Mouse (Mus musculus): ENCODE results near the gene Pou3f1. TPM values are rescaled to one million over a fixed set of nuclear protein-coding genes. Genes with fewer than 3 reads are reported as not detected.

Pou3f1 gene
- polyA plus RNA-seq, 1 experiment from 2014 or later: 0.69 TPM

DNA sequence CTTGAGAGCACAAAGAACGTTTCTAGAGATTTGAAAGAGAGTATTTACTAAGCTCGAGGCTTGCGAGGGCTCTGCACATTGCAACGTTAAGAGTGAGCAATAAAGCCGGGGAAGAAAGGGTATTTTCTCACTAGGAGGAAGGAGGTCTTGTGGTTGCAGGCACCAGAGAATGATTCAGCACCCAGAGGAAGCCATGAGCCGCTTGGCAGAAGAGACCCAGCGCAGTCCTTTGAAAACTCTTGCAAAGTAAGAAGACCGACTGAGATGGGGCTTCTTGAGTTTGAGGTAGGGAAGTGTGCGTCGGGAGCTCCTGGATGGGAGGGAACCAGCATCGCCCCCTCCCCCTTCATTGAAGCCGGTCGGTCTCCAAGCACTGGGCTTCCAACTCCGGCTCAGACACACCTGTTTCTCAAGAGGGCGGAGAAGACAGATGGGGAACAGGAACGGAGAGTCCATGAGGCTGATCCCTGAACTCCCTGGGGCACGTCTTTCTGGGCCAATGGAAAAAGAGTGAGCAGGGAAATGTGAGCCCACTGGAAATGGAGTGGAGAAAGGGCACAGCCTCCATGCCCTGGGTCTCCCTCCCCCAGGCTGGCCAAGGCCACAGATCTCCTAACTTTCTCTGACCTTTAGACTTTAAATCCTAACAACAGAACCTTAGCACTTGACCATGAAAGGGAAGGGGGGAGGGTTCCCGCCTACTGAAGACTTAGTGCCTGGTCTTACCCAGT is 39.3 kb downstream of the Pou3f1 start:
- no peak overlapping the region for H3K27ac ChIP-seq
- H3K4me3 ChIP-seq (replicated peaks): no peak overlapping the region

DNA sequence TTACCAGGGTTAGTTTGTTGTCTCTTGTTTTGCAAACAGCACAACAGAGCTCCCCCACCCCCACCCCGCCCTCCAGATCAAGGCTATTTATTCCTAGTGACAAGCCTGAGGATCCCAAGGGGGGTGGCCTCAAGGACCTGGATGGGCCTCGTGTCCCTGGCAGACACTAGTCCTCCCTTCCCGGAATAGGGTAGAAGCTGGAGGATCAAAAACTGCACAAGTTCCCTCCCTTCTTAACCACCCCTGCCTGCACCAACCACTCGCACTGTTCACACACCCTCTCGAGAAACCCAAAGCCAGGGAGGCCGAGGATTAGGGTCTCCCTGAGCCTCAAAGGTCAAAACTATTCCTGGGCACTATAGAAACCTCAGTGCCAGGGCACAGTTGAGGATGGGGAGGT is 43.2 kb downstream of the Pou3f1 start:
- H3K36me3 ChIP-seq: no peaks in the 10 kb centered on the region
- H3K9ac ChIP-seq: peak overlapping the region; percentile 91
- no peaks in the 10 kb centered on the region for H3K9me3 ChIP-seq (replicated peaks)
- H3K27me3 ChIP-seq: 0 out of 2 replicates have a peak, but pooled peaks cover 6% of the 10 kb centered on the region
- peak overlapping the region; percentile 88 for H3K27ac ChIP-seq
- no peak for ATAC-seq (replicated peaks; ENCODE audit: low FRiP score)
- WGBS: 20% methylated on average over 6 of the region's 6 CpGs
- H3K4me3 ChIP-seq (replicated peaks): peak overlapping the region; percentile 86
- H3K4me1 ChIP-seq: peaks cover 58% of the 10 kb centered on the region
- peak overlapping the region; percentile 95 for H3K4me2 ChIP-seq

More for the DNA sequence above, 39.3 kb downstream of the Pou3f1 start:
- Histone ChIP-seq H3K27me3 (0 out of 2 replicates have a peak, but pooled peaks cover 6% of the 10 kb centered on the region), H3K36me3 (0 out of 2 replicates have a peak, but pooled peaks cover 7% of the 10 kb centered on the region), H3K9me3 (replicated peaks) (no peaks in the 10 kb centered on the region), H3K4me2 (peak overlapping the region; percentile 38), H3K9ac (no peak overlapping the region), H3K4me1 (peaks cover 45% of the 10 kb centered on the region)
- no peak for ATAC-seq (replicated peaks; ENCODE audit: low FRiP score)
- 6% methylated on average over 18 of the region's 18 CpGs for WGBS

DNA sequence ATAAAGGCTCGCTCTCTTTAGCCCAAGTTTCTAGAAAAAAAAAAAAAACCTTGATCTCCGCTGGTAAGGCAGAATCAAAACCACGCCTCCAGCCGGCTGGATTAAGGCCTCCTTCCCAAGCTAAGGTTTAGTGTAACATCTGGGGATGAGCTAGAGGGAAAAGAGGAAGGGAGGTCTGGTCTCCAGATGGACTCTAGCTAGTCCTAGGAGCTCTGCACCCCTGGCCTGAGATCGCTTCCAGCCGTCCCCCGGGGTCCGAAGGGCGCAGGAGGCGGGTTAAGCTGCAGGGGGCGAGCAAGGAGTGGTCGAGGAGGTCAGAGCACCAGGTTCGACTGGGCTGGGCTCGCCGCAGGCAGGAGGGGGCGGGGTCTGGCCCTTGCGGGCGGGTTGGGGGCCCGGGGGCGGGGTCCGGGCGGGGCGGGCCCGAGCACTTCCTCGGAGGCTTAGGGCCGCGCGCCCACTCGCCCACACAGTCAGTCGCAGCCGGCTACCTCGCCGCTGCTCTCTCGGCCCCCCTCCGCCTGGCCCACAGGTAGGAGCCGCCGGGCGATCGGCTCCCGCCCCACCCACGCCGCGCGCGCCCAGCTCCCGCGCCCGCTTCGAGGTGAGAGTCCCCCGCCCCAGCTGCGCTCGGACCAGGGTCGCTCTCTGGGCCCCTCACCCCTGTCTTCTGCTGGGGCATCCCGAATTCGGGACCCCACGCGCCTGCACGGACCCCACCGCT is 43.8 kb downstream of the Pou3f1 start, which contains the start of gene Fhl3:
Gene Fhl3 (plus strand): TSS at position 454 of the 724 bp plus-strand sequence.
- Histone ChIP-seq H3K4me3 (replicated peaks) (peak within 1 kb of the TSS; percentile 86), H3K9me3 (replicated peaks) (no peaks in the 10 kb centered on the region), H3K4me1 (peaks cover 64% of the 10 kb centered on the region), H3K36me3 (no peaks in the 10 kb centered on the region), H3K27ac (peak within 1 kb of the TSS; percentile 88), H3K27me3 (0 out of 2 replicates have a peak, but pooled peaks cover 4% of the 10 kb centered on the region), H3K9ac (peak within 1 kb of the TSS; percentile 91), H3K4me2 (peak within 1 kb of the TSS; percentile 95)
- WGBS: under 1% methylated on average over 53 of the region's 59 CpGs
- peak; percentile 79 for ATAC-seq (replicated peaks; ENCODE audit: low FRiP score)

DNA sequence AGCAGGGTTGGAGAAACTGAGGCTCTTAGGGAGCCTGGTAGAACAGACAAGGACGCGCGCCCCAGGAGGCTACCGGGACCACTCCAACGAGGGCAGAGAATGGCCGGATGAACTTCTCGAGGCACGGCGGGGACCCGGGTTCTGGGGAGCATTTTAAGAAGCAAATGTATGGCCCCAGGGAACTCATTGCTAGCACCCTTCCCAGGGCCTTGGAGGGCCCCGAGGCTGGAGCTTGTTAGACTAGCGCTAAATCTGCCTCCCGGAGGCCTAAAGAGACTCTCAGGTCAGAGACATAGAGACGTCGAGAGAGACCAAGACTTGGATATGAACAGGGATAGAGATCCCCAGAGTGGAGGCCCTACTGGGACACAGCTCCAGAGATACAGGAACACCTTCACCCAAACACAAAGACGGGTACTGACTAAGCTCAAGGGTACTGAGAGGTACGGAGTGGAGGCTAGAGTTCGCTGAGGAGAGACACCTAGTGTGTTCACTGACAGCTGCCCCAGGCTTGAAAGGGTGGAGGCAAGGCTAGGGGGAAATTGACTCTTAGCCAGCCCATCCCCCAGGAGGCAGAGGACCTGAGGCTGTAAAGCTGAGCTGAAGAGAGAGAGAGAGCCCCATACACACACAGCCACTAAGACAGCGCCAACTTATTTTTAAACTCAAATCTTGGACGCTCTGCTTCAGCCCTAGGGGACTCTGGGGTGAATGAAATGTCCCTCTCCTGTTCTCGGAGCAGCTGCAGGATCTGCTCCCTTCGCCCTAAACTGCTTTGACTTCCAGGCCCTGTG is 44.6 kb downstream of the Pou3f1 start:
- WGBS: 3% methylated on average over 22 of the region's 22 CpGs
- H3K4me1 ChIP-seq: peaks cover 65% of the 10 kb centered on the region
- ATAC-seq (replicated peaks; ENCODE audit: low FRiP score): peak; percentile 20

DNA sequence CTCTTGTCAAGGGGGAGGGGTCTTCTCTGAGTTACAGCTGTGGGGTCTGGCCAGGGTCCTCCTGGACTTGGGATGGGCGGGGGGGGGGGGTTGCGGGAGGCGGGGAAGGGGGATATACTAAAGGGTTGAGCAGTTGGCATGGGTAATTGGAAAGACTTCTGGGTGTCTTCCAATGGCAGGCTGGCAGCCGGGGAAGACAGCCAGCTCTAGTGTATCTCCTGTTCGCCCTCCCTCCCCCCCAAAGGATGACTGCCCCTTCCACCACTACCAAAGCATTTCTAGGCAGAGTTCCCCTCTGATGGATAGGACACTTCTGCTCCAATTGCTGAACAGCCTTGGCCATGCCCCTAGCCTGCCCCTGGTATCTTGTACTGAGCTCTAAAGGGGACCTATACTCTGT is 45.3 kb downstream of the Pou3f1 start:
- ATAC-seq (replicated peaks; ENCODE audit: low FRiP score): no peak
- Histone ChIP-seq H3K27ac (peak overlapping the region; percentile 88), H3K36me3 (peaks cover 11% of the 10 kb centered on the region; the same call in 1 of the 2 replicates), H3K9ac (peak overlapping the region; percentile 91; the same call in 1 of the 2 replicates), H3K4me1 (peaks cover 67% of the 10 kb centered on the region), H3K27me3 (no peaks in the 10 kb centered on the region), H3K4me2 (peak overlapping the region; percentile 95), H3K9me3 (replicated peaks) (no peaks in the 10 kb centered on the region), H3K4me3 (replicated peaks) (peak overlapping the region; percentile 86)
- WGBS: 36% methylated on average over 5 of the region's 5 CpGs

More for the DNA sequence above, 44.6 kb downstream of the Pou3f1 start:
- peak overlapping the region; percentile 95 for H3K4me2 ChIP-seq
- H3K9me3 ChIP-seq (replicated peaks): no peaks in the 10 kb centered on the region
- H3K36me3 ChIP-seq: peaks cover 7% of the 10 kb centered on the region; the same call in 1 of the 2 replicates
- 0 out of 2 replicates have a peak, but pooled peaks cover 2% of the 10 kb centered on the region for H3K27me3 ChIP-seq
- peak overlapping the region; percentile 91 for H3K9ac ChIP-seq
- H3K4me3 ChIP-seq (replicated peaks): peak overlapping the region; percentile 86
- peak overlapping the region; percentile 88 for H3K27ac ChIP-seq

DNA sequence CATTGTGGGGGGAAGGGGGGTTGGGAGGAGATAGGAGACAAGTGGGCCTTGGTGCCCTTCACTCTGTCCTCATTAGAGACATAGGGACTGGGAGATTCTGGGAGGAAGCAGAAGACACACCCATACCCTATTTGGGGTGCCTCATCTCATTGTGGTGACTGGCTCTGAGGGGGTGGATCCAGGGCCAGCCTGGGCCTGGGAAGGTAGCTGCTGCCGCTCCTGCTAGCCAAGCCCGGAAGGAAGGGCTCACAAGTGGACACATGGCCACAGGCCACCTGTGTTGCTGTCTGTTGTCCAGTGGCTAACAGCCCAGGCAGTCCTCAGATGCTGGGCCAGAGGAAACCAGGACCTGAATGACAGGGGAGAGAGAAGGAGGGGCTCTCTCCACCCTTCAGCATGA is 46.8 kb downstream of the Pou3f1 start:
- H3K9ac ChIP-seq: no peak overlapping the region
- peaks cover 74% of the 10 kb centered on the region for H3K4me1 ChIP-seq
- peak overlapping the region; percentile 7; the same call in 1 of the 2 replicates for H3K4me3 ChIP-seq (replicated peaks)
- ATAC-seq (replicated peaks; ENCODE audit: low FRiP score): no peak
- no peaks in the 10 kb centered on the region for H3K9me3 ChIP-seq (replicated peaks)
- 48% methylated on average over 2 of the region's 2 CpGs for WGBS
- peak overlapping the region; percentile 95 for H3K27ac ChIP-seq
- H3K36me3 ChIP-seq: peaks cover 20% of the 10 kb centered on the region
- peak overlapping the region; percentile 48 for H3K4me2 ChIP-seq
- no peaks in the 10 kb centered on the region for H3K27me3 ChIP-seq

DNA sequence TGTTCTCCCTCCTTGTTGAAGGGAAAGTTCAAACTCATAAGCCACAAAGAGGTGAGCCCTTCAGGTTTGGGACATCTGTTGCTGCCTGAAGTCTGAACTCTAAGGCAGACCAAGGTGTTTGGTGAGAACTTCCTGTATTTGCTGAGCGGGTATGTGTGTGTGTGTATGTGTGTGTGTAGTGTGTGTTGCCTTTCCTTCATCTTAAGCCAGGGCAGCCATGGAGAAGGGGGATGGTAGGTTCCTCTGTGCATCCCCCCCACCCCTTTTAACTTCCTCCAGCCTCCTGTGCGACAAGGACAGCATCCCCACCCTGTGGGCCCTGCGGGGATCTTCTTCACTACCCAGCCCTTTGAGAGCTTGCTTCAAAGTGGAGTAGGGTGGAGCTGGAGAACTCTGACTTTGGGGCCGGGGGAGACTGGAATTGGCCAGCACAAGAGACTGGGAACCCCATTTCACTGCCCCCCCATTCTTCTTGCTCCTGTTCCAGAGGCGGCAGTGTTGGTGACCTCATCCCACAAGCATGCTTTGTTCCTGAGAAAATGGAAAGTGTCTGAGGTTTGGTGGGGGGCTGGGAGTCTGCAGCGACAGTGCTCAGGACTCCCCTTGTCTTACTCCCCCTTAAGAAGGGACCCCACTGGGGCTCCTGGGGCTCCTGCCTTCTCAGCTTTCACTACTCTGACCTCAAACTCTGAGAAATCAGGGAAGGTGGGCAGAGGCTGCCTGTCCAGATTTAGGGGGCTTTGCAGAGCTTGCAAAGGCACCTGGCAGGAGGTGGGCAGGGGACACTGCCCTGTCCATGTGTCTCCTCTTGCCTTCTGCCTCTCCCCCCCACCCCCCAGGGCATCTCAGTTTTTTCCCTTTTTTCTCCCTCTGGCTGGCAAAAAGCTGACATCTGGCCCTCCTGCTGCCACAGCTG is 47.5 kb downstream of the Pou3f1 start:
- H3K27ac ChIP-seq: peak overlapping the region; percentile 95
- peak overlapping the region; percentile 38 for H3K9ac ChIP-seq
- H3K4me1 ChIP-seq: peaks cover 81% of the 10 kb centered on the region
- peaks cover 20% of the 10 kb centered on the region for H3K36me3 ChIP-seq
- 10% methylated on average over 6 of the region's 6 CpGs for whole genome bisulfite sequencing
- H3K9me3 ChIP-seq (replicated peaks): no peaks in the 10 kb centered on the region
- H3K27me3 ChIP-seq: no peaks in the 10 kb centered on the region
- H3K4me3 ChIP-seq (replicated peaks): peak overlapping the region; percentile 12
- ATAC-seq (replicated peaks; ENCODE audit: low FRiP score): no peak
- peak overlapping the region; percentile 48 for H3K4me2 ChIP-seq

DNA sequence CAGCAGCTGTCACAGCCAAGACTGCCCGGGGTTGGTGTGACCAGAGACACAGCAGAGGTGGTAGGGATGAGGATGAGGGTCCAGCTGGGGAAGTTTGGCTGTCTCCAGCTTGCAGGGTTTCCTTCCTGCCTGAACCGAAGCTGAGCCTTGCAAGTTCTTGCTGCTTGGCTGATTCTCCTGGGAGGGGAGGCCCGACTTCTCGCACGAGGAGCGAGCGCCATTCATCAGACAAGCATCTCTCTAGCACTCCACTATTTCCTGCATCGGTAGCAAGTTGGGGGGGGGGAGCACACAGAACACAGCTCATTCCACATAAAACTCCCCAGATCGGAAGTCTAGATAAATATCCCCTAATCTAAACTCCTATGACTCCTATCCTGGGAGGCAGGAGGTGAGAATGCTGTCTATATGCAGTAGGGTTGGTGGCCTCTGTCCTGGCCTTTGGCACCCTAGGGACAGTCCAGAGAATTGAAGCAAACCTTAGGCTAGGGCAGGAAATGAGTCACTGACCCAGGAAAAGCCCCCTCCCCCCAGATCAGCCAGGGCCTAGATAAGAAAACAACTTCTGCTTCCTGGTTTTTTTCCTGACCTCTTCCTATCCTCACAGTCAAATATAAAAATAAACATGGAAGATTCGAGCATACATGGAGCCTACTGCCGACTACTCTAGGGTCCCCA is 48.3 kb downstream of the Pou3f1 start:
- Histone ChIP-seq H3K4me1 (peaks cover 84% of the 10 kb centered on the region), H3K9ac (peak overlapping the region; percentile 38), H3K27me3 (no peaks in the 10 kb centered on the region), H3K4me3 (replicated peaks) (0 out of 2 replicates have a peak overlapping the region, but pooled peaks have one; percentile 12), H3K27ac (peak overlapping the region; percentile 95), H3K36me3 (peaks cover 20% of the 10 kb centered on the region), H3K4me2 (peak overlapping the region; percentile 48), H3K9me3 (replicated peaks) (no peaks in the 10 kb centered on the region)
- peak; percentile 16; the same call in 1 of the 2 replicates for ATAC-seq (replicated peaks; ENCODE audit: low FRiP score)
- 6% methylated on average over 11 of the region's 11 CpGs for WGBS

DNA sequence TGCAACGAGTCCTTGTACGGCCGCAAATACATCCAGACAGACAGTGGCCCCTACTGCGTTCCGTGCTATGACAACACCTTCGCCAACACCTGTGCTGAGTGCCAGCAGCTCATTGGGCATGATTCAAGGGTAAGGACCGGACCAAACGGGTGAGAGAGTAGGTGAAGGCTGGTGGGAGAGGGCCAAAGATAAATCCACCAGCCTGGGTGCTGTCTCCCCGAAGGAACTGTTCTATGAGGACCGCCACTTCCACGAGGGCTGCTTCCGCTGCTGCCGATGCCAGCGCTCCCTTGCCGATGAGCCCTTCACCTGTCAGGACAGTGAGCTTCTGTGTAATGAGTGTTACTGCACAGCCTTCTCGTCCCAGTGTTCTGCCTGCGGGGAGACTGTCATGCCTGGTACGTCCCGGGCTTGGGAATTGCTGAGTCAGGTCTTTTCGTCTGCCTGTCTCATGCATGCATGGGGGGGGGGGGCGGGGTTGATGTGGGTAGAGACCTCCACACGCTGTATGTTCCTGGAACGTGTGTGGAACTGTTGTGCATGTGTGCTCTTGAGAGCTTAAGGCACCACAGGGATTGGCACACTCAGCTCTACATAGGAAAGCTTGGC is 49.2 kb downstream of the Pou3f1 start:
- WGBS: 82% methylated on average over 23 of the region's 23 CpGs
- Histone ChIP-seq H3K27me3 (no peaks in the 10 kb centered on the region), H3K4me1 (peaks cover 86% of the 10 kb centered on the region), H3K9ac (no peak overlapping the region), H3K4me3 (replicated peaks) (no peak overlapping the region), H3K27ac (peak overlapping the region; percentile 95), H3K4me2 (peak overlapping the region; percentile 48), H3K36me3 (peaks cover 20% of the 10 kb centered on the region), H3K9me3 (replicated peaks) (no peaks in the 10 kb centered on the region)
- ATAC-seq (replicated peaks; ENCODE audit: low FRiP score): no peak
